Mouse (Mus musculus) E14TG2a.4 (cell line): ENCODE data around the gene Ormdl3.

Experiments
- CTCF ChIP-seq: conservative IDR thresholded peaks from 2 replicates; pipeline ENCODE4 v1.5.1; 2014; ENCODE audit warnings: low read length
- NANOG ChIP-seq: IDR thresholded peaks from 2 replicates; pipeline ENCODE4 v1.6.1; 2014; ENCODE audit warnings: borderline replicate concordance, low read length, mixed read lengths
- POU5F1 ChIP-seq: IDR thresholded peaks from 2 replicates; pipeline ENCODE4 v1.6.1; 2014; ENCODE audit warnings: low read length, borderline replicate concordance

DNA sequence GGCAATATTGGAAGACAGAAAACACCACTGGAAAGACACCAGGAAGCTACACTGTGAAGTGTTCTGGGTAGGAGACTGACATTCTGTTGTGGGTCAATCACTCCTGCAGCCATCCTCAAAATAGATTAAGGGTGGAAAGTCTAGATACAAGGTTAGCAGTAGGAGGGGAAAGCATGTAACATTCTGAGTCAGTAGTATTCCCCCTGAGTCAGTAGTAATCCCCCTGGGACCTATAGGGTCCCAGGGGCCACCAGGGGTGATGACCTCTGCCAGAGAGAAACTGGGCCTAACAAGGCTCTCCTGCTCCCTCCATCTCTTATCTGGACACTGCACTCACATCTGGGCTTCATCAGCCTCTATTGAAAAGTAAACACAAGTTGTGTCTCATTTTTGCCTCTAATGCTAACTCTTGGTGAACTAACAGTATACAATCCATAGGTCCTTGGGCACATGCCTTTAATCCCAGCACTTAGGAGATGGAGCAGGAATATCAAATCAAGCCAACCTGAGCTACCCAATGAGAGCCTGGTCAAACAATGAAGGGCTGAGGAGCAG, 49.6 kb downstream of the Ormdl3 start:
- TF ChIP-seq CTCF (no peak), POU5F1 (no peak), NANOG (no peak)
